Mouse (Mus musculus) G1E-ER4 (cell line): ENCODE data around the gene Sost. TPM values are rescaled to one million over a fixed set of nuclear protein-coding genes. Genes with fewer than 3 reads are reported as not detected.

Experiments
- GATA1 ChIP-seq: IDR thresholded peaks from one replicate; pipeline ENCODE4 v1.8.0; 2012; ENCODE audit warnings: low read length, inconsistent platforms
- polyA plus RNA-seq: library from polyadenylated mRNA; stranded (reverse); fragments of >175 nt; gene quantifications from 2 replicates; pipeline ENCODE4 v1.2.3, GENCODE M21; 2012

Sost gene
- polyA plus RNA-seq, 1 experiment: not detected

DNA sequence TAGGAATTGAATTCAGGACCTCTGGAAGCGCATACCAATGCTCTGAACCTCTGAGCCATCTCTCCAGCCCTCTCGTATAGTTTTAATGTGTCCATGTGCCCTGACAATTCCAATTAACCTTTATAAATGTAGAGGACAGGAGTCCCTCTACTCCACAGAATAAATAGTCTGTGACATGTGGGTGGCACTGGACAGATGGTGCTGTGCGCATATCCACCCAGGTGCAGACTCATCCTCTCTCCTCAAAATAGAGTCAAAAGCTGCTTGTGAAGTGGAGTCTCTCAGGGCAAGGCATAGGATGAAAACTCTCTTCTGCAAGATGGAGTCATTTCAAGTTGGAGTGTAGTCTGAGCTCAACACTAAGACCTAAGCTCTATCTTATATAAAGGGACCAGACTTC, 23.4 kb upstream of the Sost start:
- TF ChIP-seq GATA1: no peak

DNA sequence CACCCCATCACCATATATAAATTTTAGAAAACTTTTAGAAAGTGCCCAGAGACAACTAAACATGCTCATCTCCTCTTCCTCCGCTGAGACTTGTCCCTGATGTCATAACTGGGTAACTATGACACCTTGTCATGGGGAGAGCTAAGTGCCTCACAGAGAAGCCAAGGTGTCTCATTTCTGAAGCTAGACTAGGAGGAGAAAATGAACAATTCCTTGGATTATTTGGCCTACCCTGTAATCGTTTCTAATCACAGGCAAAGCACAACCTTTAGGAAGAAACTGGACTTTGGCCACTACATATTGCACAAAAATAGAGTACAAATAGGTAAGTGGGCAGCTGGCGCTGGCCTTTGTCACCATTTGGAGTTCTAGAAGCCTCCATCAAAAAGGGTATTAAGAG, 20.1 kb upstream of the Sost start, which contains the start of gene Dusp3:
Dusp3 (minus strand) TSS at position 101 of the 400 bp plus-strand sequence.
- TF ChIP-seq GATA1: no peak

DNA sequence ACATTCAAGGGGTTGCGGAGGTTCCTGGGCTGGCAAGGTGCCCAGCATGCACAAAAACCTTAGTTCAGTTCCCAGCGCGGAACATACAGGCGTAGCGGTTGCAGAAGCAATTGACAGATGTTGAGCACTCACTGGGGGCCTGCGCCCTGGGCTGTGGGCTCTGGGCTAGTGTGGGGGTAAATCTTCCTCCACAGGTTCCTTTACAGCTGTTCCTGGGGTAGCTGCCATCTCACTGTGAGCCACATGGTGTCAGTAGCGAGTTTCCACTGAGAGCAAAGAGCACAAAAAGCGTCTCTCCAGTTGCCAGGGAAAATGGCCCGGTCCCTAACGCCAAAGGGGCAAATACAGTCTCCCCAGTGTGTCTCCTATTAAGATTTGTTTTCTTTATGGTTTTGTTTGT, 19.2 kb upstream of the Sost start:
- TF ChIP-seq GATA1: no peak

DNA sequence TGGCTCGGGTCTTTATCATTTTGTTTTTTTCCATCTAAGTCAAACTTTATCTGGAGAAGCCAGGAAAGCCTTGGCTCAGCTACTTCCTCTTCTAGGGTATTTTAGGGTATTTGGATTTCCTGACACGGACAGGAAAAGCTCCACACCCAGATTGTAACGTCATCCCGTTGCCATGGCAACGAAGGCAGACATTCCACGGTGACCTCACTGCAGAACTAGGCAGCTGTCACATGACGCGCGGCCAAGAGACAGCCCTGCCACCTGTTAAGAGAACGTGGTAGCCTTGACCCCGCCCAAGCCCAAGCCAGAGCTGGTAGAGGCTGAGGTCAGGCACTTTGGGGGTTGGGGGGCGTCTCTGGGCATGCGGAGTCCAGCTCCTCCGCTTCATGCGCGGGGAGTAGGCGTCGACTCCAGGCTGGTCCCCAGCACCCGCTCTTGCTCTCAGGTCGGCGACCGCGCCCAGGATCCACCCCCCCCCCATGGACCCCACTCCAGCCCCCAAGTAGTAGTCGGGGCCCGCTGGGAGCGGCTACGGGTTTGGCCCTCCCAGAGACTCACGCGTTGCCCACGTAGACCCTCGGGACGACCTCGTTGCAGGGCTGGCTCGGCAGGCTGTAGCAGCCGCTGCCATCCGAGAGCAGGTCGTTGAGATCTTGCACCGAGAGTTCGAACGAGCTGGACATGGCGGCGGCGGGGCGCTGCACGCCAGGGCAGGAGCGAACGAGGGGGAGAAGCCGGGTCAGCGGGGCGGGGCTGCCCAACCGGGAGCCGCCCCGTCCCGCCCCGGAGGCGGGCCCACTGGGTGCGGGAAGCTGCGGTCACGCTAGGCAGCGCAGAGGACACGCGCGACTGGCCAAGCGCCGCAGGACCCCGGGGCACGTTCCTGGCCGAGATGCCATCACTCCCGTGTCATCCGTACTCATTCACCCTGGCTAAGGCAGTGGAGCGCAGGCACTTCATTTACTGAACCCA, 17.5 kb upstream of the Sost start, which contains the start of gene Cfap97d1:
Cfap97d1 (plus strand) TSS at position 226 of the 972 bp plus-strand sequence.
- TF ChIP-seq GATA1: no peak

DNA sequence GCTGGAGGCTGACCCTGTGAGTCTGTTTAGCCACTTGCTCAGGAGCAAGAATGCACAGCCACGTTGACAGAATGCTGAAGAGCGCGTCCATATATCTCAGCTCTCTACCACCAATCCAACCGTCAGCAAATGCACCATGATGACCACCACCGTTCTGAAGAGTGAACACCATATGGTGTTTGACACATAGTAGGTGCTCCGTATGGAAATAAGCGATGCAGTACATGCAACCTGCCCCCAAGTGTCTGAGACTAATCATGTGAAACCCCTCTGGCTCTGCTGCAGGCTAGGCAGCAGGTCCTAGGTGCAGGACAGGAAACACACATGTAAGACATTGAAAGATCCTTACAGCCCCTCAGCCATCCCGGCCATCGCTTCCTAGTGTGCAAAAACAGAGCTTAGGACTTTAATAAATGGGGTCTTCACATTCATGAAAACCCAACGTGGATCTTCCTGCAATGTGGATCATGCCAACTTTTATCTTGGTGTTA, 16.7 kb upstream of the Sost start:
- TF ChIP-seq GATA1: no peak

DNA sequence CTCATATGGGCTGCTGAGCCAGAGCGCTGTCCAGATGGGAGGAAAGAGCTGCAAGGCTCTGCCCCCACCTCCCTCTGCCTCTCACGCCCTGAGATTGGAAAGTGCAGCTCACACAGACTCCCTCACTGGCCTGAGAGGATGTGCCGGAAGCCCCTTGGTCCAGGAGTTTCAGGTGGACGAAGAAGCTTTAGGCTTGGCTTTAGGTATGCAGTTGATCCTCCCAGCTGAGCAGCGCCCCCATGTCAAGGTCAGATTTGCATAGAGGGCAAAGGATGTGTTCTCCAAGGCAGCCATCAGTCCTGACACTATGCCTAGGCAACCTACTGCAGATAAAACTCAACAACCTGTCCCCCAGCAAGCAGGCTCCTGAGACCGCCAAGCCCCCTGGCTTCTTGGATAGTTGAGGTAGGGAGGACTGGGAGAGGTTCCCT, 16.2 kb upstream of the Sost start:
- TF ChIP-seq GATA1: no peak

DNA sequence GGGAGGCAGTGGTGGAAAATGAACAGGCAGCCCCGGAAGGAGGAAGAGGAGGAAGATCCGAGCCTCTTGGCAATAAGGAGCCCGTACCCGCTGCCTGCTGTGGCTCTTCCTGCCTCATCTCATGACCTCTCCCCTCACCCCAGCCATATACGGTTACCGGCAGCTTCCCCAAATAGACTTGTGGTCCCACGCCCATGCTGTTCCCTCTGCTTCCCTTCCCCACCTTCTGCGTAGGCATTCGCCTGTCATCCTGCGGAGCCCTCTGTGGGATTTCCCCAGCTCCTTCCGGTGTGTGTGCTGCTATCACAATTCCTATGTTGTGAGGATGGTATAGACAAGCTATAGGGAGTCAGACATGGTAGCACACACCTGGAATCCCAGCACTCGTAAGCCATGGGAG, 15.0 kb upstream of the Sost start:
- TF ChIP-seq GATA1: no peak

DNA sequence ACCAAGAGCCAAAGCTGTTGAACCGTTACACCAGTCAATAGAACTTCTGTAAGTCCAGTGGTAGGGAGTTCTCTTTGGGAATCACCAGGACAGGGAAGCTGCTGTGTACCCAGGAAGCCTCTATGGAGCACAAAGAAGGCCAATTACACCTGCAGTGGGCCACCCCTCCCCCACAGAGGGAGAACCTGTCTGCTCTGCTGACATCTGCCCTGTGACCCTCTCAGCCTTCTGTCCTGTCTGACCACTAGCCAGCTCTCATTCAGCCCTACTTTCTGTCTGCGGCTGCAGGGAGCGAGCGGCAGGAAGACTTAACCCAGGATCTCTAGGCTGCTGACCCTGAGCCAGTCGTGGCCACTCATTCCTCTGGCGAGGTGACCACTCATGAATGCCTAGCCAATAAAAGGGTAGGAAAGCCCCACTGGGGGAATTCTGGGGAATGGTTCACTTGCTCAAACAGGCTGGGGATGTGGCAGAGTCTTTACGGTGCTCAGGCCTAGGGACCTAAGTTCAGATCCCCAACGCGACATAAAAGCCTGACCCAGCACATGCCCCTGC, 13.9 kb upstream of the Sost start:
- TF ChIP-seq GATA1: no peak

DNA sequence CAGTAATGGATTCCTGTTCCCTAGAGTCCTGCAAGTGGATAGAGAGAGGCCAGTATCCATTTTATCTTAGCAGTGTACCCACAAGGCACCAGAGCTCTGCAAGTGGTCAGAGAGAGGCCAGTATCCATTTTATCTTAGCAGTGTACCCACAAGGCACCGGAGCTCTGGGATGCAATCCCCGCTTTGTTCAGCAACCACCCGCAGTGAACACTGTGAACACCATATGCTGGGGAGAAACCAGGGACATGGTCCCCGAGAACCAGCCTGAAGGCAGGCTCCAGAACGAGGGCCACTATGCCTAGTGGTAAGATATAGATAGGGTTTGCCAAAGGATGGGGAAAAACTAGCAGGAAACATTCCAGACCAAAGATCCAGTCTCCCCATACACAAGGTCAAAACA, 12.3 kb upstream of the Sost start:
- no peak for TF ChIP-seq GATA1

DNA sequence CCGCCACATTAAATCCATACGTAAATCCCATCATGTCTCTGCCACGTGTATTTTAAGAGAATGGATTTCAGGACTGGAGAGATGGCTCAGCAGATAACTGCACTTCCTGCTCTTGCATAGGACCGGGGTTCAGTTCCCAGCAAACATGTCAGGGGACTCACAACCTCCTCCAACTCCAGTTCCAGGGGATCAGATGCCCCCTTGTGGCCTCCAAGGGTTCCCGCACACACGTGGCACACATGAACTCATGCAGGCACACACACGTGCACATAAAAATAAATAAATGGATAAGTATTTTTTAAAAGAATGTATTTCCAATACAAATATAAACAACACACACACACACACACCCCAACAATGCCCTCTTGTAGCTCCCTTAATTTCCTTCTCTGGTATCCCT, 10.1 kb upstream of the Sost start:
- no peak for TF ChIP-seq GATA1

DNA sequence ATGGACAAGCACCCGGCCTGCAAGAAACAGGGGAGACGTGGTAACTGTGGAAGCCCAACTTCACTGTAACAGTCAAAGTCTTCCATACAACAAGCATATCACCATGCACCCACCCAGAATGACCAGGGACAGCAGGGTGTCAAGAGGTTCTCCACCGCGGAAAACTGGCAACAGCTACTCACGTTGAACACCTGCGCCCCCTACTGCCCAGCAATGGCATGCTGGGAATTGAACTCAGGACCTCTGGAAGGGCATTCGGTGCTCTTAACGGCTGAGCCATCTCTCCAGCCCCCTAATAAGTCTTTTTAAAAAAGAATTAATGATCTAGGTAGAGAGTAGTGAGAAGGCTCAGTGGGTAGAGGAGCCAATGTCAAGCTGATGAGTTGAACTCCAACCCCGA, 8.1 kb upstream of the Sost start:
- no peak for TF ChIP-seq GATA1

DNA sequence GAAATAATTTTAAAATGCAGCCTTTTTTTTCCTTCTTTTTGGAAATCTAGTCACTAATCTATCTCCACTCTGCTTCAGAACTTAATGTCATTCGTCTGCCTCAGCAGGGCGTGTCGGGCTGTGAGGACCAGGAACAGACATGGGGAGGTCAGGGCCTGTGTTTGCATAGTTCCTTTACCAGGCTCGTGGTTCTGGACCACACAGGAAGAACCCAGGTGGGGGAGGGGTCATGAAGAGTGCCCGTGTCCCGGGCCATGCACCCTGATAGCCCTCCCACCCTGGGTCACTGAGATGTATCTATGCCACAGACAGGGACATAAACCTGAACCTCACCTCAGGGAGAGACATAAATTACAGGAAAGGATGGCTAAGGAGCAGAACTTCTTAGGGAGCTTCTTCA, 7.4 kb upstream of the Sost start:
- TF ChIP-seq GATA1: no peak

DNA sequence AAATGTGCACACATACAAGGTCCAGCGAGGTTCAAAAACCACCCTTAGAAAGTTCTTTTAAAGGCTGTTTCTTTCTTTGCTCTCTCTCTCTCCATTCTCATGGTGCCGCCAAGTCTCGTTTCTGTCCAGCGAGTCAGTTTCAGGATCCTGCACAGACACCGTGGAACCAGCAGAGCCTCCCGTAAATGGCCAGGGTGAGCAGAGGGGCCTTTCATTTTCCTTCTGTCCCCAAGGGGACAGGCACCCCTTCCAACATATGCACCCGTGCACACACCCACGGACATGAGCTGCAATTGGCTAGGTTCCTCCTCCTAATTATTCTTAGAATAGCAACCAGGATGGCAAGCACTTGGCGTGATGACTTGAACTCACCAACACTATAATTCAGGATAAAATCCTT, 6.7 kb upstream of the Sost start:
- no peak for TF ChIP-seq GATA1

DNA sequence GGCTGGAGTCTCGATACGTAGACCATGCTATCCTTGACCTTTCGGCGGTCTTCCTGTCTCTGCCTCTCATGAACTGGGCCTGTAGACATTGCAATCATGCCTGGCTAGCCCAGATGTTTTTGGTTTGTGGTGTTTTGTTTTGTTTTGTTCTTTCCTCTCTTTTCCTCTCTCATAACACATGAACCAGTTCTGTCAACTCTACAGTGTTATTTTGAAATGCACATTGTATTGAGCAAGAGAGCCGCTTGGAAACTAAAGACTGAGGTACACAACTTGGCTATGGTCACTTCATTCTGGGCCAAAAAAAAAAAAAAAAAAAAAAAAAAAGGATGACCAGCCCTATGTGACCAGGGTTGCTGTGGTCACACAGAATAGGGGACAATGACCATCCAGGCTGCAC, 5.8 kb upstream of the Sost start:
- TF ChIP-seq GATA1: no peak

DNA sequence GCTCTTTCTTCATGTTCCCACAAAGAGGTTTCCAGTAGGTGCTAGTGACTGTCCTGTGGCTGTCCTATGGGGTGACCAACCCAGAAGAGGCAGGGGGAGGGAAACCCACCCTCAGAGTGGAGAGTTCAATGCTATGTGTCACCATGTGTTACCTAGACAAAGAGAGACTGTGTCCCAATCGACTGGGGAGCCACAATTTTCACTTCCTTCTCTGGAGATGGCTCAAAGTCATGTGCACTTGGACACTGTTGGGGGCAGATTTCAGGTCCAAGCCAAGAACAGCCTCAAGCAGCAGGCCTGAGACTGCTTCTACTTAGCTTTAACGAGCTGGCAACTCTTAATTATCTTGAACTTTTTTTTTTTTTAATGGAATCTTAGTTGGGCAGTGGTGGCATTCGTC, 5.3 kb upstream of the Sost start:
- TF ChIP-seq GATA1: no peak

DNA sequence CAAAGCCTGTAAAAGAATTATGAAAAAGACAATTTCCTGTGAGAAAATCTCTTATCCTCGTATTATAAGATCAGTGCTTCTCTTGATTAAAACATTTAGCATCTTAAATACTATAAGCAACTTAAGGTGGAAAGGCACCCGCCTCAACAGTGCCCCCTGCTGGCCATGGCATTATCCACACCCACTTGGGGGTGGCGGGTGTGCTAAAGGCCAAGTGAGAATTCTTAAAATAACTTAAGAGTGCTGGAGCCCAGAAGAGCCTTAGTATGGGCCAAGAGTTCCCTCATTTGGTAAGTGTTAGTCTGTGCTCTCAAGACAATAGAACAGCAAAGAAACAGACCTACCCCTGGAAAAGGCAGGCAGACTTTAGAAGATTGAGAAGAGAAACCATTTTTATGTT, 4.6 kb upstream of the Sost start:
- no peak for TF ChIP-seq GATA1

DNA sequence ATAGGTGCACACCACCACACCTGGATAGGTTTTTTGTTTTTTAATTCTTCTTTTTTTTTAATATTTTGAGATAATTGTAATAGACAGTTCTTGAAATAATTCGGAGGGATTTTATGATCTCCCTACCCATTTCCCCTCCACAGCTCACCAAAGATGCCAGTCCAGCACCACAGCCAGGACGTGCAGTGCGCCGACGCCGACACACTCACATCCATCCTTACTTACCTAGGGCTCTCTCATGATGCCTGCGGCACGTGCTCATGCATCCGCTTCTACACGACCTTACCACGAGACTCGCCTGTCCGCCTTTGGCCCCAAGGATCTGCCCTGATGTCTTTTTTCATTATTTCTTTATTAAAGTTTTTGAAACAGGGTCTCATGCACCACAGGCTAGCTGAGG, 3.0 kb upstream of the Sost start:
- no peak for TF ChIP-seq GATA1
